Mouse (Mus musculus): ENCODE results near the gene Pi4k2a.
A peak's percentile ranks its signal among the peaks of the same experiment; 100 is the strongest.

Pi4k2a gene

DNA sequence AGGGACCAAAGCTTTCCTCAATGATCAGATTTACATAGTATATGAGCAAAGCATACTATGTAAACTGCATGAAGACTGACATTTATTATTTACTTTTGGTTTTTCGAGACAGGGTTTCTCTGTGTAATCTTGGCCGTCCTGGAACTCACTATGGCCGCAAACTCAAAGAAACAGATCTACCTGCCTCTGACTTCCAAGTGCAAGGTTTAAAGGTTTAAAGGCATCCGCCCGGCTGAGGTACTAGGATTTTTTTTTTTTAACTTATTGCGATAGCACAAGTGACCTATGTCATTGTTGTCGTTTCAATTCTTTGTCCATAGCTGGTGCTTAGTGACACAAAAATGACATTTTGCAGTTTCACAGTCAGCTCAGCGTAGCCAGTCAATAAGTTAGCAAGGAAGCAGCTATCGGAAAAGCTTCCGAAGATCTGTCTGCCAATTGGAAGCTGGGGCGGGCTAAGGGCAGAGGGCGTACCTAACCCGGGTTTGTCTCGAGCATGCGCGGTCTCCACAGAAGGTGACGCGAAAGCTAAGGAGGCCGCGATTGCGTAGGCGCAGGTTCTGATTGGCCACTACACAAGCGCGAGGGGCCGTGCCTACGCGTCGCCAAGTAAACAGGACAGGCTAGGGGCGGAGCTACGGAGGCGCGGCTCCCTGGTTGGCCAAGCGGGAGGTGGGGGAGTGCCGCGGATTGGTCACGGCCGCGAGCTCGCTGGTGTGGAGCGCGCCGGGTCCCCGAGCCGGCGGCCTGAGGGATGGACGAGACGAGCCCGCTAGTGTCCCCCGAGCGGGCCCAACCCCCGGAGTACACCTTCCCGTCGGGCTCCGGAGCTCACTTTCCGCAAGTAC lies at the start of gene Pi4k2a:
Gene Pi4k2a (plus strand): TSS at position 723 of the 848 bp plus-strand sequence.
- DNase-seq (ENCODE audit: low spot score in 2 of 2): peak; percentile 98 to 99

- DNase-seq (ENCODE audit: low spot score in 2 of 2): no peak
Measured at GRCm38 (mm10) chr19:42043988-42044387, 46.3 kb upstream of the Pi4k2a start.

GRCm38 (mm10) chr19:42045269-42046102 lies 44.8 kb upstream of the Pi4k2a start, which contains the start of gene Hoga1:
Gene Hoga1, plus strand, starts transcription at chr19:42045610.
- peak in 1 of 2 experiments; percentile 28 for DNase-seq (ENCODE audit: low spot score in 2 of 2)

DNA sequence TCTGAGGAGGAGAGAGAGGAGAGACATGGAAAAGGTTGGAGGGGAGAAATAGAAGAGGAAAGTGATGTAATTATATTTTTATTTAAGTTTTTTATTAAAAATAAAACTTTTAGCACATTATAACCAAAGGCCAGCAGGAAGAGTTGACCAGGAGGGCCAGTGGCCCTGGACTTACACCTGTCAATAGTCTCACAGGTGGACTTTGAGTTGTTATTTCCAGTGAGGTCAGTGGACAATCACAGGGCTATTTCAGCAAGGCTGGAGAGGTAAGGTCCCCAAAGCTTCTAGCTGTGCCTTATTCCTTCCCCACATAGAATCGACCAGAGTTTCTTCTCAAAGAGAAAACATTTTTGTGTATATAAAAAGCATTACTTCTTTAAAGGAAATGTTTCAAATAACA lies 40.0 kb upstream of the Pi4k2a start:
- DNase-seq (ENCODE audit: low spot score in 2 of 2): no peak

DNA sequence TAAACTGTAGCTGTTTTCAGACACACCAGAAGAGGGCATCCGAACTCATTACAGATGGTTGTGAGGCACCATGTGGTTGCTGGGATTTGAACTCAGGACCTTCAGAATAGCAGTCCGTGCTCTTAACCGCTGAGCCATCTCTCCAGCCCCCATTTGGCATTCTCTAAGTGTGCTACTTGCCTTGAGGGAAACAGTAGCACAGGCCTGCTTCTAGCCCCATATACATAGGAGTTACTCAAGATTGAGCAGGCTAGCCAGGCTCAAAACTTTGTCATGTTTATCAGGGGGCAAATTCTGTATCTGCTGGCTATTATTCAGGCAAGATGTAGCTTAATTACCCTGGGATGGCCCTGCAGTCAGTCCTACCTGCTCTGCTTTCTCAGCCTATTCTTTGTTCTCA lies 38.9 kb upstream of the Pi4k2a start:
- DNase-seq (ENCODE audit: low spot score in 2 of 2): no peak

GRCm38 (mm10) chr19:42051948-42052347 lies 38.3 kb upstream of the Pi4k2a start, which contains the start of gene 4933411K16Rik:
Gene 4933411K16Rik, plus strand, starts transcription at chr19:42052248.
- DNase-seq (ENCODE audit: low spot score in 2 of 2): no peak

- DNase-seq (ENCODE audit: low spot score in 2 of 2): no peak
Measured at GRCm38 (mm10) chr19:42054255-42054654, 36.0 kb upstream of the Pi4k2a start.

GRCm38 (mm10) chr19:42055881-42056280 lies 34.4 kb upstream of the Pi4k2a start:
- DNase-seq (ENCODE audit: low spot score in 2 of 2): no peak

- no peak for DNase-seq (ENCODE audit: low spot score in 2 of 2)
Measured at GRCm38 (mm10) chr19:42056719-42057409, 33.4 kb upstream of the Pi4k2a start.

- no peak for DNase-seq (ENCODE audit: low spot score in 2 of 2)
Measured at GRCm38 (mm10) chr19:42058426-42058825, 31.8 kb upstream of the Pi4k2a start.

DNA sequence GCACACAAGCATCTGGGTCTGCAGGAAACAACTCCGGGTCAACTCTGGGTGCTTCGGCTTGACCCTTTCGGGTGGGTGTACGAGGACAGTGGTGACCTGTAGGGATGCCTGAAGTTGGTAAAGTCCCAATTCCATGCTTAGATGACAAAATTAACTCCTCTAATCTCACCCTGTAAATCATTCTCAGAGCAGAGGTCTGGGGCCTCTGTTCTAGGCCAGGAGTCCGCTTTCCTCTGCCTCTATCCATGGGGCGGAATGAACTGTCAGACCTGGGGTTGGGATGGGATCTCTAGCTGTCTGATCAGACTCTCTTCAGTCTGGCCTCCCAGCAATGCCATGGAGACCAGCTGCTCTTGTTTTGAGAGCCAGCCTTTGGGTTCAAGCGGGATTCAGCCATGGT lies 28.8 kb upstream of the Pi4k2a start:
- no peak for DNase-seq (ENCODE audit: low spot score in 2 of 2)

GRCm38 (mm10) chr19:42068441-42069240 lies 21.6 kb upstream of the Pi4k2a start:
- DNase-seq (ENCODE audit: low spot score in 2 of 2): no peak

DNA sequence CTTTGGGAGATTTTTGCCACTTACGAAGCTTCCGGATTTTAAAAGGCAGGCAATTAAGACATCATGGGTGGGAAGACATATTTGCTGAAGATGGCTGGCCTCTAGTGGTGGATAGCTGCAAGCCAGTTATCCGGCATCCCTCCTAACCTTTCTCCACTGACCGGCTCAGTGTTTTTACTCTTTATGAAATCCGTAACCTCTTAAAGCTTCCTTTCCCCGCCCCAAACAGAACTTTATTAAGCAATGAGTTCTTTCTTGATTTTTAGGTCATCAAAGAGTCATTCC lies 21.1 kb upstream of the Pi4k2a start:
- no peak for DNase-seq (ENCODE audit: low spot score in 2 of 2)

GRCm38 (mm10) chr19:42071221-42071620 lies 19.0 kb upstream of the Pi4k2a start:
- DNase-seq (ENCODE audit: low spot score in 2 of 2): no peak

DNA sequence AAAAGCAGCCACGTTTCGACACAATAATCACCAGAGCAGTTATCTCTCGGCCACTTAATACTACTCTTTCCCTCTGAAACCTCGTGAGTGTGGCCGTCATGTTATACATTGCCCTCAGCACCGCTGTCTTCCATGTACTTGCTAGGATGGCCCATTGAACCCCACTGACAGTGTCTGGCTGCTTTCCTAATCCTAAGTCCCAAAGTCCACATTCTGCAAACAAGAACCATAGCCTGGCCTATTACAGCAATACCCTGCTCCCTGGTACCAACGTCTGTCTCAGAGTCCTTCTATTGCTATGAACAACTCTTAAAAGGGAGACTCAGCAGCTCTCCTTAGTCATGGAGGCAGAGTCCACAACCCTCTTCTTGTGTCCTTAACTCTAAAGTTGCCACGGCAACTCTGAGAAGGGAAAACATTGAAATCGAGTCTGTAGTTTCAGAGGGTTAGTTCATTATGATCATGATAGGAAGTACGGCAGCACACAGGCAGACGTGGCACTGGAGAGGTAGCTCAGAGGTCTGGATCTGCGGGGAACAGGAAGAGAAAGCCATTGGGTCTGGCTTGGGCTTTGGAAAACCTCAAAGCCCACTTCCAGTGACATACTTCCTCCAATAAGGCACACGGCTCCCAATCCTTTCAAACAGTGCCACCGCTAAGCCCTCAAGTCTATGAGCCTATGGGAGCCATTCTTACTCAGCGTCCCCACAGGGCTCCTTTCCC lies 18.2 kb upstream of the Pi4k2a start:
- no peak for DNase-seq (ENCODE audit: low spot score in 2 of 2)

GRCm38 (mm10) chr19:42072802-42073201 lies 17.5 kb upstream of the Pi4k2a start:
- no peak for DNase-seq (ENCODE audit: low spot score in 2 of 2)

DNA sequence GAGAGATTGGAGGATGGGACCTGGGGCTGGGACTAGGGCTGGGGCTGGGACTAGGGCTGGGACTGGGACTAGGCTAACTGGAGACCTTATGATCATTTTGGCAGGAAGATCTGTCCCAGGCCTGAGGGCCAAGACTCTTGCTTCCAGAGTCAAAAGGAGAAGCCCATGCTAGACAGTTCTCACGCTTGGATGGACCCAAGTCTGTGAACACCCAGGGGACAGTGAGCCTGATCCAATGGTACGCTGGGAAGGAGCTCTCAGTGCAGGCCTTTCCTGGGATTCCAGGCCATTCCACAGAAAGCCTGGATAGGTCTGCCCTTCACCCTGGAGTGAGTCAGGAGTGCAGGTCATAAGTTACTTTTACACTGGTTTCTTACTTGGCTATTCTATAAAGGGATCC lies 15.2 kb upstream of the Pi4k2a start:
- no peak for DNase-seq (ENCODE audit: low spot score in 2 of 2)

GRCm38 (mm10) chr19:42075992-42076391 lies 14.3 kb upstream of the Pi4k2a start:
- DNase-seq (ENCODE audit: low spot score in 2 of 2): no peak

DNA sequence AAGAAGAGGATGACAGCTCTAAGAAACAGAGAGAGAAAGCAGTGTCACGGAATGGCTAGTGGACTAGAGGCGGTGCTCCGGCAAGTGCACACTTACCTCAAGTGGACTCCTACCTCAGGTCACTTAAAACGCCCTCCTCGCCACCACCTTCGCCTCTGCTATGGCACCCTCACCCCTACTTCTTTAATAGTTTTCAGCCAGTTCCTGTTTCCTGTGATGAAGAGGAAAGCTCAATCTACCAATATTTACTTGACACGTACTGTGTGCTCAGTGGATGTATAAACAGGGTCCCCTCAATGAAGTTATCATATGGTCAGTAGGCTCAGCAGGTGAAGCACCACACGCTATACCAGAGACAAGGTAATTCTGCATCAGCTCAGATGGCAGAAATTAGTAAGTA lies 11.7 kb upstream of the Pi4k2a start:
- no peak for DNase-seq (ENCODE audit: low spot score in 2 of 2)

GRCm38 (mm10) chr19:42079006-42079405 lies 11.3 kb upstream of the Pi4k2a start:
- no peak for DNase-seq (ENCODE audit: low spot score in 2 of 2)

DNA sequence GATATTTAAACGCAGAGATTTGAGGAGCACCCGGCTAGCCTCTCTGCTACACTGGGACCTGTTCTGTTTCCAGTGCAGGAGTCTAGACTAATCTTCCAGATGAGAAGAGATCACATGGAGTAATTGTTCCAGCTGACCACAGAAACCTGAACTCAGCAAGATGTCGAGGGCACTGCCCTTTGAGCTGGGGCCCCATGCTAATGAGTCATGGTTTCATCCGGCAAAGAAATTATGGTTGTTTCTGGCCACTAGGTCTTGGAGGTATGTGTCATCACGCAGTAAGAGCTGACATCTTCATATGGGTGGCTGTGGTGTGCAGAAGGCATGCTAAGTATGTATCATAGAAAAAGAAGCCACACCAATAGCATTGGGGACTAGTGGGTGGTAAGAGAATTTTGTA lies 10.3 kb upstream of the Pi4k2a start:
- DNase-seq (ENCODE audit: low spot score in 2 of 2): no peak
